Mouse (Mus musculus) testis, postnatal 10 days (tissue): ENCODE data around the gene Tmem108.
A peak's percentile ranks its signal among the peaks of the same experiment; 100 is the strongest.

Experiments
- DNase-seq: peaks from one replicate; pipeline ENCODE4 v3.0.0; 2021; ENCODE audit warnings: low spot score

Tmem108 gene

DNA sequence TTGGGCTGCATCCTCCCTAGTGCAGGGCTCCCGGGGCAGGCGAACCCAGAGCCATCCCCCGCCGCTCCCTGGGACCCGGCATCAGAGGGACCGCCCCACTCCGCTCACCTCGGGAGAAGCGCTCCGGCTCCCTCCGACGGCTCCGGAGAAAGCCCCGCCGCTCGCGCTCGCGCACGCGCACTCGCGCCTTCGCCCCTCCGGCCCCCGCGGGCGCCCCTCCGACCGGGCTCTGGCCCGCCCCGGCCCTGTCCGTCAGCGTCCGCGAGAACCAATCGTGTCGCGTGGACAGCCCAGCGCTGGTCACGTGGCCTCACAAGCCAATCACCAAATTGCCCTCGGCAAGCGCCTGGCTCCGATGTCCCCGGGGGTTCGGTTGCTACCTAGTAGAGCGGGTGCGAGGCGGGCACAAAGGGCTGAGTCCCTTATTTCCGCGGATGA lies at the start of gene Tmem108:
Gene Tmem108, minus strand, starts transcription at position 191 of the 438 bp plus-strand sequence.
- peak; percentile 84 for DNase-seq

DNA sequence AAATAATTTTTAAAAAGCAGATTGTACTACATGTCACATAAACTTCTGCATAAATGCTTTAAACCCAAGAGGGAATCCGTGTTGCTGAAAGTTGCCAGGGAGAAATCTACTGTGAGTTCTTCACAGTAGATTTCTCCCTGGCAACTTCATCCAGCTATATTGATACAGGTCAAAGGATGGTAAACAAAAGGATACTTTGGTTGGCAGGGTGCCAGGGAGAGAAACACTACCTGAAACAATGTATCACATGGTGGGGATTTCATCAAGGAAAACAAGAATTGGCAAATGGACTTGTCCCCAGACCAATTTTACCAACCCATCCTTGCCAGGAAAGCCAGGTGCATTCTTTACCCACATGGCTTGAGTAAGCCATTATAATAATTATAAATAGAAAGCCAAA lies 27.4 kb upstream of the Tmem108 start:
- no peak for DNase-seq

DNA sequence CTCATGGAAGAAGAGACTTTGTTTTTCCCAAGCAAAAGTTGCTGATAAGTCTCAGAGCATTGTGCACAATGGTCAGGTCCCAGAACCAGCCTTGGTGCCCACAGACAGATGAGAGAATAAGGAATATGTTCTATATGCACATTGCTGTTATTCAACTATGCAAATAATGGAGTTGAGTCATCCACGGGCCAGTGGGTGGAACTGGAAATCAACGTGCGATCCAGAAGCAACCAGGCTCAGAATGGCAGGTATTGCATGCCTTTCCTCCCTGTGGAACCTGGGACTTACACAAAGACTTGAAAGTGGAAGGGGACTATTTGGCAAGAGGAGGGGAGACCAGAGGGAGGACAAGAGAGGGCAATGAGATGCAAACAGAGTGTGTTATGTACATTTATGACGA lies 22.5 kb upstream of the Tmem108 start:
- DNase-seq = no peak

DNA sequence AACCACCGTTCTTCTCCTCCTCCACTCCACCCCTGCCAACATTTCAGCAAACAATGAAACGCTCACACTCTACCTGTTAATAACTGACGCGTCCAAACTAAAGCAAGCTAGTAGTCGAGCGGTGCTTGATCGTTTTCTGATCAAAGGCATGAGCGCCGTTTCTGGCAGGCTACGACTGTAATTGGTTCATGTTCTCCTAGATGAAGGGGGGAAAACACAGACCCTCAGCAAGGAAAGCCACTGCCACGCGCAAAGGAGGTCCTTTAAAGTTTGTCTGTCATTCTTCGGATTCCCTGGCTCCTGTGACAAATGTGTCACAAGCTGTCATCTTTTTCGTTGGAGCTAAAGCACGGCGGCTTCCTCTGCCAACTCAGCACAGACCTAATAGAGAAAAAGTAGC lies 21.6 kb upstream of the Tmem108 start:
- no peak for DNase-seq

DNA sequence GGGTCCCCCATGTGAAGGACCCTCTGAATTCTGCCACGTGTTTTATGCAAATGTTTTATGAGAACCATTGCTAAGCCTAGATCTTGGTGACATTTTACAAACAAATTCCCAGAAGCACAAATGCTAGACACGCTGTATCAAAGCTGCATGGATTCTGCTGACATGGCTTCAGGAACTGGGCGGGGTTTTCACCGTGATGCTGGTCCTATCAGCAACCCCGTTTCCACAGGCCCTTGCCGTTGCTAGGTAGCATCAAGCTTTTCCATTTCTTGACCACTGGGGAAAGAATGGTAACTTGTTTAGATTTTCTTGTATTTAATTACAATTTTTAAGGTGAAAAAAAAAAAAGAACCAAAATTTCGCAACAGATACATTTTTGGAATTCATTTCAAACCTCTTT lies 20.7 kb upstream of the Tmem108 start:
- DNase-seq = no peak

DNA sequence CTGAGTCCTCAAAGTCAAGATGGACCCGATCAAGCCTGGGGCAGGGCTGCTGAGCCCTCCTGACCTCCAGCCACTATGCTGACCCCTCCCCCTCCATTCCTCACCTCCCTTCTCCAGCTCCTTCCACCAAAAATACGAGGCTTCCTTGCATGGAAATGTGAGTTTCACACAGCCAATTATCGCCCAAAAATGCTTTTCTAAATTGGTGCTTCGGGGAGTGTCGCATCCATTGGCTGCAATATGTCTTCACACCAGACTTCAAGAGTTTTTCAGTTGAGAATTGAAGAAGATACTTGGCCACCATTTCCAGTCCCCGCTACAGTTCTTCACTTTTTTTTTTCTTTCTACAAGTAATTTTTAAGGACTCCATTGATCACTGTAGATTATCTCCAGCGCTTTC lies 19.8 kb upstream of the Tmem108 start:
- DNase-seq = no peak

DNA sequence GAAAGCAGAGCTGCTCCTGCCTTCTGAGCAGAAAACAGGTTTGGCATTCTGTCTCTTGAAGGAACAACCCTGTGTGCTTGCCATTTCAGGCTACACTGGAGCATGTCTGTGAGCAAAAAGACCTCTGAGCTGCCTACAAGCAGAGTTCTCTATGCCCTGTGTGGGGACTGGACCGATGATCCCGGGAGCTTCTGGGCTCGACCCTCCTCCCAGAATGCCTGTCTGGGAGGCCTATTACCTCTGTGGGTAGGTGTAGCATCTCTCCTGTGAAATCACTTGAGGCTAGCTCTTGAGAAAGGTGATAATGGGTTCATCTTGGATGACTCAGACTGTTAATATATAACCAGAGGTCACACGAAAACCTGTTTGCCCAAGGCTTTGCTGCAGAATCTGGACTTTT lies 19.0 kb upstream of the Tmem108 start:
- DNase-seq = no peak

DNA sequence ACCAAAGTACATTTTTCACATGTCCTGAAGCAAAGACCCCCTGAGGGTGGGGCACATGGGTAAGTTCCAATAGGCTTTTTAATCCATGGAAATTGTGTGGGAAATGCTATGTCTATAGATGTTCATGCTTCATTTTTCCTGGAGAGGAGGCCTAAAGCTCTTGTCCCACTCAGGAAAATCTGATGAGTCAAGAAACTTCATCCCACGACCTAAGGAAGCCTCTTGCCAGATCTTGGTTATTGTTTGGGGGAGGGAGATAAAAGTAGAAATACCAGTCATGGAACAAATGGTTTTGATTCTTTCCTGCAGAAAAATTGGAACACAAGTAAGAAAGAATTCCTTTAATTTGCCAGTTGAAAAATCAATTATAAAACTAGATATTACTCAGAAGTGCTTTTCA lies 16.5 kb upstream of the Tmem108 start:
- DNase-seq = no peak

DNA sequence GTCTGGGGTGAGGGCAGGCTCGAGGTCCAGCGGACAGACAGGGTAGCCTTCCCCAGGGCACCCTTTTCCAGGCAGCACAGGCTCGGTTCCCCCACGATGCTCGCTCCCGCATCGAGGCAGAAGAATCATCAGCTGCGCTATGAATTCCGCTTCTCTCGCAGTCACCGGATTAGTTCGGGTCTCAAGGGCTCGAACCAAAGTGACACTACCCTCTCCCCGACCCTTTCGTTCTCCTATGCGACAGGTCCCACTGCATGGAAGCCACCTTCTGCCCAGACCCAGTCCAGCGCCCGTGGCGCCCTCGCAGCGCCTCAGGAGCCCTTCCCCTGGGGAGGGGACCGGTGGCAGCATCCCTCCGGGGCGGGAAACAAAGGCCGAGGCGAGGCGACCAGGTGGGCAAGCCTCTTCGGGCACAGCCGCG lies 476 bp downstream of the Tmem108 start:
- no peak for DNase-seq

DNA sequence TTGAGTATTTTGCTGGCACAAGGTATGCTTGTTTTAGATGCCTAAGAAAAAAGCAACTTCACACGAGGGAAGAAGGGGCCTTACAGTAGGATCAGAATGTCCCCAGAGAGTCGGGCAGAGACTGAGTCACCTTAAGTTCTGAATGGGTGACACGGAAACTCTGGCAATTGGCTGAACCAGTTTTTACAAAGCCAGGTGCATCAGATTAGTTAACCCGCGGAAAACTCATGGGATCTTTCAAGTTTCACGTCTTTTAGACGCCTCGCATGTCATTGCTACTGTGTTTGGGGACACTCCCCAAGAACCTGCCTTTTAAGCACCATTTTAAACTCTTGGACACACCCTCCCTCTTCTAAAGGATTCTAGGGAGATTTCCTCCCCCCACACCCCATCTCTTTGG lies 1.3 kb downstream of the Tmem108 start:
- no peak for DNase-seq

DNA sequence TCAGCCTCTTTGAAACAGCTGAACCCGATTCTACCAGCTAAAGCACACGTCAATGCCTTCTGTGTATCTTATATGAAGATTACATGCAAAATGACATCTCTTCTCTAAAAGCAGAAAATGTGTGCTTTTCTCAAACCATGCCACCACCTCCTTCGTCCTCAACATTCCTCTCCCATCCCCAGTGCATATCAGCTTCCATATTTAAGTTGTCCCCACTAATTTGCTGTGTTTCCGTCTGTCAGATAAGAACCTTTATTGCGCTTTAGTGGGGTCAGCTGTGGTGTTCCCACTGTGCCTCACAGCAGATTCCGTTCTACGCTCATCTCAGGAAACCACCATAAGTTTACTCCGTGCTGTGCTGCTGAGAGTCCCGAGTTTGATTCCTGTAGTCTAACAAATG lies 1.8 kb downstream of the Tmem108 start:
- DNase-seq = no peak

DNA sequence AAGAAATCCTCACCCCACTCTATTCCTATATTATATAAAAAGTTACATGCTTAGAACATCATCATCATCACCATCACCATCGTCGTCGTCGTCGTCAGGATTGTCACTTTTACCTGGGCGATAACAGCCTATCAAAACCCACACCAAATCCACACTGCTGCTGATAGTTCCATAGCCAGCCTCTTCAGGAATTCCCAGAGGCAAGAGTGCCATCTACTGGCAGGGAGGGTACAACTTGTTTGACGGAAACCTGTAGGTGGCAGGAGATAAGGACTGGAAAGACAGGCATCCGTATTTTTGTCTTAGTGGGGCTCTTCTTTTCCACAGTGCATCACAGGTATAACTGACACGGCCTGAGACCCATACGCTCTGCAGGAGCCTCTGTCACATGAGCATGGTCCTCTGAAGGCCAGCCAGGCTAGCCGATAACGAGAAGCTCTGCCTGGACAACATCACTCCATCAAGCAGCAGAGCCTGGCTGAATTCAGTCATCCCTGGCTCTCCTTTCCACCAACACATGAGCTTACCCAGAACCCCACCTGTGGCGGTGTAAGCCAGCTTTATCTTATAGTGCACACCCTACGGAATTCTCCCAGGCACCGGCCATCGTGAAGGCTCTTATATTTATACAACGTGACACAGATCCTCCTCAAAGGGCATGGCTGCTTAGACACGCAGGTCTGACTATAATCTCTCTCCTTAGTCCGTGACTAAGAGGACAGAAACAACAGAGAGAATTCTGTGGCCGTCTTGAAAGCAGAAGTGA lies 2.5 kb downstream of the Tmem108 start:
- DNase-seq = peak; percentile 84

DNA sequence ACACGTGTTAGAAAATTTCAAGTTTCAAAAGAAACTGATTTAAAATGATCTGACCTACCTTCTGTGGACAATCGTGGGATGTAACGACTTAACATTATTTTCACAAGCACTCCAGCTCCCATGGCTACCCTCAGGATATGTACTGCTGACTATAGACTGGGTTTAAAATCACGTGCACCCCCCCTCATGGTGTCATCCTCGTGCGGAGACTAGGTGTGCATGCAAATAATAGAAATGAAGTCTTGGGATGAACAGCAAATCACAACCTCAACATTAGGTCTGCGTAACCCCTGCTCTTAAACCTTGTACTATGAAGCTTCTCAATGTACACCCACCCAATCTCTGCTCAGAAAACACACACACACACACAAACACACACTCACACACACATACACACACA lies 3.4 kb downstream of the Tmem108 start:
- DNase-seq = no peak

DNA sequence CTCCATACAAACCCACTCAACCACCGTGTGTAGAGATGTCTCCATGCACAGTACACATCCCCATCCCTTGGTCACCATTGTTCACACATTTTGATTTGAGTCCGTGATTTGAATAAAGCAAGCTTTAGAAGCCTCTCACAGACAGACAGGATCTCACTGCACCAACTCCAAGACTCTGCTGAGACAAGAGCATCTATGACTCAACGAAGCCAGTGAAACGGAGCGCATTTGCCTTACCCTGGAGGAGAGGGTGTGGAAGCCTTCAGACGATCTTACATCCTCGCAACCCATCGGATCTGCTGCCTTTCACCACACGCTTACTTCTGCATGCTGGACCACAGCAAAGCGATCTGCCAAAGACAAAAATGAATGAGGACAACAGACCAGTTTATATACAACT lies 9.0 kb downstream of the Tmem108 start:
- no peak for DNase-seq

DNA sequence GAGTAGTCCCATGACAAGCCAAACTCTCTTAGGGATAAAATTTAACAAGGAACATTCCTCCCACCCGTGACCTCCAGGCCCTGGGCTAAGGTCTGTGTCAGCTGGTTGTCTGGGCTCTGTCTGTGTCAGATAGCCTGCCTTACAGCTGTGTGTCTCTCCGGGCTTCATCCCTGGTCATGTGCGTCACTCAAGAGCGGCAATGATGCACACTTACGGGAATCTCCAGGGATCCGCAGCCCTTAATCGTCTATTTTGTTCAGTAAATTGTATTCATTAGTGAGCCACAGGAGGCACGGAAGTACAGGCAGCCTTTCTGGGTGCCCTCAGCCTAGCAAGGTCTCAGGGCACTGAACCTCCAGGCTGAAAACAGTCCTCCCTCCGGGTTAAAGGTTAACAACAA lies 10.1 kb downstream of the Tmem108 start:
- DNase-seq = no peak

DNA sequence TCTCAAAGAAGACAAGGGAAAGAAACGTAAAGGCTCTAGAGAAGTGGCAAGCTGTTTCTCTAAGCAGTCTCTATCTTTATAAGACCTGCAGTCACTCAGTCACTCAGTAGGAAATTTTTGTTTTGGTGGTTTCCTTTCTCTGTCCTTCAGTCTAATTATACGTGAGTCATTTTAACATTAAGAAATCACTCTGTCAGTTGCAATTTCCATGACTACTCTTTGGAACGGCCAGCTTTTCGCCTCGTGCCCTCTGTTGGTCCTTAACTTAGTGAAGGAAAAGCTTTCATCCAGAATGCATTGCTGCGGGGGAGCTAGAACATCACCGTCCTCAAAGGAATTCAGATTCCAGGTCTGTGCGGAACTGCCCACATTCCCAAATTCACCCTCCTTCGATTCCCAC lies 11.1 kb downstream of the Tmem108 start:
- no peak for DNase-seq

DNA sequence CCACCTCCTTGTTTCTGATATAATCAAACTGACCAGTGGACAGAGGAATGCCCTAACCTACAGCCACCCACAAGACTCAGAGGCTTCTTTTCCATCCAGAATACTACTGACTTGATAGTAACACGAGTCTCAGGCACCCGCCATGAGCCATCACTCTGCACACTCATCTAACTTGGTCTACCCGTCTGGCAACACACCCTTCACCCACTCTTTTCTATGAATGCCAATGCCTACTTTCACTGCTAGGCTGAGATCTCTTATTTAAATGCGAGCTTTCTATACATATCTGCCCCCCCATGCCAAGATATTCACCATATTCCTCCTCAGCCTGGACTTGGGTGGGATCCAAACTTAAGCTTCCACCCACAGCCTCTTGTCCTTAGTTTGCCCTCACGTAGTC lies 15.0 kb downstream of the Tmem108 start:
- no peak for DNase-seq

DNA sequence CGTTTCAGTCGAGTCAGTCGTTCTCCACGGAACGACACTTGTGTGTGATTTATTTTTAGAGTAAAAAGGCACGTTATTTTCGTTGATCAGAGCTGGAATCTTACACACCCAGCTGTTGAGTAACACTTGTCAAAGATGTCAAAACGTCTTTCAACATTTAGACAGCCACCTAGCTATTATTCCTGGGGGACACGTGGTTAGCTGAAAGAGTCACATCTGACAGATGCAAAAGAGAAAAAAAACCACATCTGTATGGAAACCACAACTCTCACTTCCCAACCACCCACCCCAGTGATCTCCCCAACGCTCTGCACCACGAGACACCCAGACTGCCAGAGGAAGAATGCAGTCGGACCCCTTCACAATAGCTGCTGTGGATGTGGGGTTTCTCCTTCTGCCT lies 21.5 kb downstream of the Tmem108 start:
- DNase-seq = no peak

DNA sequence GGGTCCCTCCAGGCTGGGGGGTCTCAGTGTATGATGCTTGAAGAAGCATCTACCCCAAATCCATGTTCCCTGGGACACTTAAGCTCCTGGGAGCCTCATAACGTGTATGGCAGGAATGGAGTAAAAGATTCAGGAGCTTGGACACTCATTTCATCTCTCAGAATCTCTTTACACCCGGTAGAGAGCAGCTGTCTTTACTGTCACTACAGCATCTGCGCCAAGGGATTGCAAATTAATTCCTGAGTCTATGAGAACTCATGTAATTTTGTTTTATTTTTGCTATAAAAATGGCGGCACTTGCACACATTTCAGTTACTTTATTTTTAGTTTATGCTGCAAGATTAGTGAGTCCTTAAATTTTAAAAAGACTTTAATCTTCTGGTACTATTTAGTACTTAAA lies 22.6 kb downstream of the Tmem108 start:
- DNase-seq = no peak

DNA sequence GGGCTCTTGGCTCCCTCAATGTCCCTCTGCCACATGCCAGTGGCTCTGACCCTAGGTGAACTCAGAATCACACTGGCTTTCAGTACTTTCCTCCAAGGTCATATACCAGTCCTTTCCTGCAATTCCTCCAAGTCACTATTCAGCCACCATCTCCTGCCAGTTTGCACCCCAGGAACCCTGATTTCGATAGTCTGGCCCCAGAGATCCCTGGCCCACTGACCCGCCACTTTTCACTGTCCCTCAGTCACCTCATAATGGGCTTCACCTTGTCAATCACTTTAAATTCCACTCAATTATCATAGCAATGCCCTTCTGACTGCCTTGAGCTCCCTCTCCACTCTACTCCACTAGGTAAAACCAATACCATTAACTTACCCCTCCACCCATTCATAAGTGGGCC lies 31.9 kb downstream of the Tmem108 start:
- no peak for DNase-seq

DNA sequence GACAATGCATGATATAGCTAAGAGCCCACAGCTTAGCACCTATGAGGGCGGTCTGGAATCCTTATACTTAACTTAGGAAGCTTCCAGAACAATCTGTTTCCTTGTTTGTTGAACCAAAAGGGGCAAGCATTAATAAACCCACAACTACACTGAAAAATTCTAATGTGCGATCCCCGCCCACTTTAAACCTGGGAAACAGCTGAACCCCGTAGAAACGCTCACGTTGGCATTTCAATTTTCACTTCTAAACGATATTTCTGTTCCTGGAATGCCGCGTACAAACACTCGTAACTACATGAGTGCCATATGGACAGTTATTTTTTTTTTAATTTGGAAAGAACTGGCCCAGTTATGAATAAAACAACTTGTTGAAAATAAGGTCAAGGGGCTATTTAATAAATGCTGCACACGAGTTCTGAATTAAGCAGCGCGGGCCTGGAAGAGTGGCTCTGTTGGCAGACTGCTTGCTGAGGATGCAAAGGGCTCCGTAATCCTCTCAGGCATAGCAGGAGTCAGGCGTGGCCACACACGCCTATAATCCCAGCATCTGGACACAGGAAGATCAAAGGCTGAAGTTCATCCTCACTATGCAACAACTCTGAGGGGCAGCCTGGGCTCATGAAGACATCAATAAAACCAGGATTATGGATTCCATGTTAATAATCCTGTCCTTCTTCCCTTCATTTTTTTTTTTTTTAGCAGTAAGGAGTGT lies 34.7 kb downstream of the Tmem108 start:
- no peak for DNase-seq

DNA sequence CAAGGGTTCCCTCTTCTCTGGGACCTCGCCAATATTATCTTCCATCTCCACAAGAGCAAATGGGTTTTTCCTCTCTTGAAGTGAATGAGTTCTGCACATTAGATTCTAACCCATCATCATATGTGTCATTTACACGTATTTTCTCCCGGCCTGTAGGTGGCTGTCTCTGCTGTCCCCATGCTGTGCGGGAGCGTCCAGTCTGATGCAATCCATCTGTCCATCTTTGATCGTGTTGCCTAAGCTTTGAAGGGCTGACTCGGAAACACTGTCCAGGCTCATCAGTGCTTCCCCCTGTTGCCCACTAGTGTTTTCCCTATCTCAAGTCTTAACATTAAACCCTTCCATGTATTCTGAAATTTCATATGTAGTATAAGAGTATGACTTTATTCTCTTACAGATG lies 36.1 kb downstream of the Tmem108 start:
- DNase-seq = no peak

DNA sequence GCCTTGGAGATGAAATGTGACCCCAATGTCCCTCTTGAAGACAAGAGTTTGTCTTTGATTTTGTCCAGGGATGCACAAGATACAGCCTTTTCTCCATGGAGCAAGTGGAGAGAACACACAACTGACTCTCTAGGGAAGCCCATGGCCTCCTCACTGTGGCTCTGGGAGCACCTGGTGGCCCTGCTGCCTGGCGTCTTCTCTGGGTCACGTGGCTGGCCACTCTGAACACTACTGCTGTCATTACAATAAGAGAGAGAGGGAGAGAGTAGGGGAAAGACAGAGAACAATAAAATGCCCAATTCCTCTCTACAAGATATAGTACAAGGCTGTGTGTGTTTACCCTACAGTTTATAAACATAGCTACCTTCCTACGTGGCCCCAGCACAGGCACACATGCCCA lies 40.2 kb downstream of the Tmem108 start:
- no peak for DNase-seq

DNA sequence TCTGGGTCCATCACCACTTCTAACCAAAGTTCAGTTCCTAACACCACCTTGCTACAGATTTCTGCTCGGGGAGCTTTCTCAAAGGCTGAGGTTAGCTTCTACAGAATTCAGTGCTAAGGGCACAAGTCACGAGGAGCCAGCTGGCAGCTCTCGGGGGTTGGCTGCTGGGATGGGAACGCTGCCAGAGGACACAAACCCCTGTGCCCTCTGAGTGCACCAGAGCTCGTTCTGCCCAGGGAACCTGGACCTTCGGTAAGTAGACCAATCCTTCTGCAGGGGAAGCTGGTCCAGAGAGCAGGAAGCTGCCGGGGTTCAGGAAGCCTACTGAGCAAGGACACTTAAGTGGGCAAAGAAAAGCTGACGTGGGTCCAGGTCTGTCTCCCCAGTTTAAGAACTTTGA lies 40.6 kb downstream of the Tmem108 start:
- no peak for DNase-seq
